Mouse (Mus musculus) spleen, postnatal 14 days (tissue): ENCODE data around the gene Rap2a.

Experiments used
- DNase-seq, 2 experiments: peaks; one replicate each; pipeline ENCODE4 v3.0.0; 2021 to 2022; ENCODE audit warnings: low spot score in 2 of 2

Rap2a gene

GRCm38 (mm10) chr14:120542445-120542844 lies 64.2 kb downstream of the Rap2a start:
- DNase-seq = no peak

GRCm38 (mm10) chr14:120542976-120543375 lies 64.7 kb downstream of the Rap2a start:
- DNase-seq = no peak

GRCm38 (mm10) chr14:120543846-120544245 lies 65.6 kb downstream of the Rap2a start:
- no peak for DNase-seq

- DNase-seq = no peak
Measured at GRCm38 (mm10) chr14:120544495-120544894, 66.3 kb downstream of the Rap2a start.

- no peak for DNase-seq
Measured at GRCm38 (mm10) chr14:120544946-120545345, 66.7 kb downstream of the Rap2a start.
